Mouse (Mus musculus) midbrain, embryonic 15.5 days (tissue): ENCODE measurements around the gene Pts. TPM values are rescaled to one million over a fixed set of nuclear protein-coding genes. Genes with fewer than 3 reads are reported as not detected.

Experiments
- ATAC-seq: fragments of 200-750 bp; cut with Nextera tagmentation; replicated peaks from 2 replicates; pipeline ENCODE4 v1.8.0; 2017; ENCODE audit warnings: moderate TSS enrichment
- H3K27ac ChIP-seq: fragments of 300-500 bp; sonication (generic); 2 replicates; pipeline ENCODE4 v1.5.1; 2015; ENCODE audit warnings: mild to moderate bottlenecking, inconsistent platforms
- H3K27me3 ChIP-seq: fragments of 300-500 bp; sonication (generic); replicated peaks from 2 replicates; pipeline ENCODE4 v1.6.1; 2015; ENCODE audit warnings: inconsistent platforms
- H3K36me3 ChIP-seq: fragments of 300-500 bp; sonication (generic); replicated peaks from 2 replicates; pipeline ENCODE4 v1.6.1; 2015; ENCODE audit warnings: inconsistent platforms
- H3K4me1 ChIP-seq: fragments of 300-500 bp; sonication (generic); 2 replicates; pipeline ENCODE4 v1.6.1; 2015; ENCODE audit warnings: inconsistent platforms
- H3K4me2 ChIP-seq: fragments of 300-500 bp; sonication (generic); 2 replicates; pipeline ENCODE4 v1.6.1; 2015; ENCODE audit warnings: inconsistent platforms, mild to moderate bottlenecking, moderate library complexity
- H3K4me3 ChIP-seq: fragments of 300-500 bp; sonication (generic); 2 replicates; pipeline ENCODE4 v1.5.1; 2015; ENCODE audit warnings: mild to moderate bottlenecking, inconsistent platforms
- H3K9ac ChIP-seq: fragments of 300-500 bp; sonication (generic); 2 replicates; pipeline ENCODE4 v1.6.1; 2015; ENCODE audit warnings: mild to moderate bottlenecking, inconsistent platforms
- H3K9me3 ChIP-seq: fragments of 300-500 bp; sonication (generic); 2 replicates; pipeline ENCODE4 v1.6.1; 2016; ENCODE audit warnings: inconsistent platforms
- WGBS: fragments of 180-500 bp; shearing (Covaris S2); methylation state at CpG from one replicate; pipeline ENCODE4 v1.1.7; 2015; ENCODE audit warnings: mixed read lengths; 5-methylcytosine and 5-hydroxymethylcytosine counted together
- polyA plus RNA-seq: library from polyadenylated mRNA; unstranded; fragments of >200 nt; fragmentation: Nextera tagmentation; extraction: Ambion mirVana; gene quantifications from 2 replicates; pipeline ENCODE4 v1.2.1, GENCODE M21; 2015

Pts gene
- polyA plus RNA-seq, 1 experiment from 2014 or later, result 111 TPM

DNA sequence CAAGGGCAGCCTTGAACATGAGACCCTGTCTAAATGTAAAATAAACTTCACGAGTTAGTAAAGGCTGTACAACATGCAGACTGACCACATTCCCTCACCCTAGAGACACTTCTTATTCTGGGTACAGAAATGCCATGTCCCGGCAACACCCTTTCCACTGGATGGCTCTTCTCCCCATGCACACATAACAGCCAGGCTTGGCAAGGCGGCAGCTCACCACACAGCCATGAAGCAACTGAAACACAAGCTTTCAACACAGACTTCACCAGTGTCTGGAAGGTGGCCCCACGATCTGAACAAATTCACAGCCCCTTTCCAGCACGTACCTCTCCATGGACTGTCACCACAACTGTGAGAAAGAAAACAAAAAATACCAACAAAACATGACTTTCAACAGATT lies 3.6 kb downstream of the Pts start:
- Histone ChIP-seq H3K4me3 (no peak overlapping the region), H3K4me2 (no peak overlapping the region), H3K36me3 (no peaks in the 10 kb centered on the region), H3K9me3 (no peaks in the 10 kb centered on the region), H3K27me3 (no peaks in the 10 kb centered on the region), H3K4me1 (peaks cover 15% of the 10 kb centered on the region), H3K9ac (no peak overlapping the region), H3K27ac (no peak overlapping the region)
- 92% methylated on average over 5 of the region's 5 CpGs for WGBS
- no peak for ATAC-seq

DNA sequence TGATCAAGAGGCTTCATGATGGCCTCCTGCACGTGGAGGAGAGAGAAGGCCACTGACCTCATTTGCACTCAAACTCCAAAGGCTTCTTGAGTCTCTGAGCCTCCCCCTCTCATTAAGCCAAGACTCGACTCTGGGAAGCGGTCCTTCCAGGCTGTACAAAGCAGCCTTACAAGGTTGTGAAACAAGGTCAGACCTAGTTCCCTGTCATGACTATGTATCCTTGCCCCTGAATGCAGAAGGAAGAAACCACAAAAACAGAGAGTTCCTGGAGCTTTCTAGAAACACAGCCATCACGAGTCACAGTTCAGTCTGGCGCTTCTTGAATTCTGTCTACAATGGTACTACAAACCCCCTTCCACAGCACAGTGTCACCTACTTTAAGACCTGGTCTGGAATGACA lies 6.0 kb downstream of the Pts start:
- Histone ChIP-seq H3K9me3 (no peaks in the 10 kb centered on the region), H3K4me2 (no peak overlapping the region), H3K27me3 (no peaks in the 10 kb centered on the region), H3K9ac (no peak overlapping the region), H3K27ac (no peak overlapping the region), H3K4me3 (no peak overlapping the region), H3K36me3 (no peaks in the 10 kb centered on the region), H3K4me1 (peaks cover 9% of the 10 kb centered on the region)
- 86% methylated on average over 5 of the region's 5 CpGs for WGBS
- no peak for ATAC-seq

DNA sequence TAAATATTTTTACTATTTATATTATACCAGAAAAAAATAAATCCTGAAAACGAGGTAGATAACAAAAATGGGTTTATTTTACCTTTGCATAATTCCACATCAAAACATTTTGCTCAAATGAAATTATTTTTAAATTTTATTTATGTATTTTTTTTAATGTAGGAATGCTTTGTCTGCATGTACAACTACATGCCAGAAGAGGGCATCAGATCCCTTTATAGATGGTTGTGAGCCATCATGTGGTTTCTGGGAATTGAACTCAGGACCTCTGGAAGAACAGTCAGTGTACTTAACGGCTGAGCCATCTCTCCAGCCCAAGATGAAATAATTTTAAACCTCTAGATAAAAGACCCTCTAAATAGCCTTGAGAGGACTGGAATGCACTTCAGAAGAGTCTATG lies 7.0 kb downstream of the Pts start:
- H3K4me2 ChIP-seq, result no peak overlapping the region
- H3K27ac ChIP-seq, result no peak overlapping the region
- H3K9me3 ChIP-seq, result no peaks in the 10 kb centered on the region
- no peak overlapping the region for H3K9ac ChIP-seq
- no peaks in the 10 kb centered on the region for H3K27me3 ChIP-seq
- no peaks in the 10 kb centered on the region for H3K36me3 ChIP-seq
- peaks cover under 1% of the 10 kb centered on the region; the same call in 1 of the 2 replicates for H3K4me1 ChIP-seq
- WGBS, result 63% methylated on average over 2 of the region's 2 CpGs
- ATAC-seq, result no peak
- no peak overlapping the region for H3K4me3 ChIP-seq

DNA sequence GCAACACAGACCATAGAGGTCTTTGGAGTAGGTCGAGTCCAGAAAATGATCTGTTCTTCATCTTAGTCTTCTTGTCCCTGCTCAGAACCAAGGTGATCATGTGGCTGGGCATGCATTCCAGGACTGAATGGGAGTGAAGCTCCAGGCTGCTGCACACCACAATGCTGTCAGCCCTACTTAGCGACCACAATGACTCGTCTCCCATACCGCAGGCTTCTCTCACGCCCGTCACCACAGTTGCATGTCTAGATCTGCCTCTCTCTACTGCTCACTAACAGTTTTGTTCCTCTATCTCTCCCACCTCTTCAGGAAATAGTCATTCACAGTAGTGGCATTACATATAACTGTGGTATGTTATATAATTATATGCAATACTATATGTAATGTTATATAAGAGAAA lies 7.8 kb downstream of the Pts start:
- 85% methylated on average over 6 of the region's 6 CpGs for WGBS
- H3K4me2 ChIP-seq, result no peak overlapping the region
- H3K9ac ChIP-seq, result no peak overlapping the region
- H3K27ac ChIP-seq, result no peak overlapping the region
- no peak overlapping the region for H3K4me3 ChIP-seq
- ATAC-seq, result no peak
- H3K36me3 ChIP-seq, result no peaks in the 10 kb centered on the region
- H3K4me1 ChIP-seq, result no peaks in the 10 kb centered on the region
- H3K27me3 ChIP-seq, result no peaks in the 10 kb centered on the region
- no peaks in the 10 kb centered on the region for H3K9me3 ChIP-seq

DNA sequence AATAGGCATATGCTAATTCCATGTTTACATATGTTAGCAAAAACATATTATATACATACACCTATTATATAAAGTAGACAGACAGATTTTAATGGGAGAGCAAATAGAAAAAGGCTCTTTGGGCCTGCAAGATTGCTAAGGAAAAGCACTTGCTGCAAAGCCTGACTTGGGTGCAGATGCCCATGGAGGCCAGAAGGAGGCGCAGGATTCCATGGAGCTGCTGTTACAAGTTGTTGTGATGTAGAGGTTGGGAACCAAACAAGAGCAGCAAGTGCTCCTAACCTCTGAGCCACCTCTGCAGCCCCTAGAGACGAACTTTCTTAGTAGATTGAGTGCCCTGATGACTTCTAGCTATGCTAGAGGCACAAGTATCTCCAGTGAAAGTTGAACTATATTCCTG lies 9.7 kb downstream of the Pts start:
- Histone ChIP-seq H3K4me3 (no peak overlapping the region), H3K4me2 (no peak overlapping the region), H3K4me1 (no peaks in the 10 kb centered on the region), H3K9ac (no peak overlapping the region), H3K27ac (no peak overlapping the region), H3K36me3 (no peaks in the 10 kb centered on the region), H3K27me3 (no peaks in the 10 kb centered on the region), H3K9me3 (no peaks in the 10 kb centered on the region)
- ATAC-seq, result no peak
- WGBS, result 10% methylated on average over 2 of the region's 2 CpGs

DNA sequence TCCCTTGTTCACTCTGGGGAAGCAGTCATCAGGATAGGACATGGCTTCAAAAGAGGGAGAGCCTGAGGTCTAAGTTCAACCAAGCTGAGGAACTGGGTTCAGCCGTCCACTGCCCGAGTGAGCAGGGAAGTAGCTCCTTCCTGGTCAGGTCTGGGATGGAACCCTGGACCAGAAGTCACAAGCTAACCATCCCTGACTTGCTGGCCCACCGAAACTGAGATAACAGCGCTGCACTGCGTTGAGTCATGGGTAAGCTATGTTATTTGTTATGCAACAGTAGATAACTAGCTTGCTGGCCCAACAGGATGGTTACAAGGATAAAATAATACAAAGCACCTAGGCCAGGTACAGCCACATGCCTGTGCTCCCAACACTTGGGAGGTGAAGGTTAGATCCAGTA lies 13.1 kb downstream of the Pts start:
- H3K4me1 ChIP-seq, result no peaks in the 10 kb centered on the region
- H3K4me2 ChIP-seq, result no peak overlapping the region
- 91% methylated on average over 5 of the region's 5 CpGs for WGBS
- H3K27ac ChIP-seq, result no peak overlapping the region
- H3K9ac ChIP-seq, result no peak overlapping the region
- no peaks in the 10 kb centered on the region for H3K36me3 ChIP-seq
- H3K9me3 ChIP-seq, result no peaks in the 10 kb centered on the region
- ATAC-seq, result no peak
- no peak overlapping the region for H3K4me3 ChIP-seq
- H3K27me3 ChIP-seq, result no peaks in the 10 kb centered on the region

DNA sequence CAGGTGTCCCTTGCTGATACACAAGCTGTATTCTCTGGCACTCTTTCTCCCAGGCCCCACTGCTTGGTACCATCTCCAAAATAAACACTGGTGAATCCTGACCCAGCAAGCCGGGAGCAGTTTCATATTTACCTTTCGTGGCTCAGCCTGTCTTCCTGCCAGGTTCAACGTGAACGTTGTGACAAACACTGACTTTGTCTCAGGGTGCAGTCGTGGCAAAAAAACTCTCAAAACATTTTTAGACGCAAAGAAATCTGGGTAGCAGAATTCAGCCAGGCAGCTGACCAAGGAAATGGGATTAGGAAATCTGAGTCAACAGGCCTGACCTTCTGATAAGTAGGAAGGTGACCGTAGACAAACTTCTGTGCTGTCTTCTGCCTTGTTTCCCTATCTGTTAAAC lies 21.0 kb downstream of the Pts start:
- no peak overlapping the region for H3K4me3 ChIP-seq
- H3K9ac ChIP-seq, result no peak overlapping the region
- no peak for ATAC-seq
- no peaks in the 10 kb centered on the region for H3K27me3 ChIP-seq
- no peaks in the 10 kb centered on the region for H3K4me1 ChIP-seq
- WGBS, result 78% methylated on average over 7 of the region's 7 CpGs
- H3K36me3 ChIP-seq, result no peaks in the 10 kb centered on the region
- no peaks in the 10 kb centered on the region for H3K9me3 ChIP-seq
- no peak overlapping the region for H3K27ac ChIP-seq
- H3K4me2 ChIP-seq, result no peak overlapping the region

DNA sequence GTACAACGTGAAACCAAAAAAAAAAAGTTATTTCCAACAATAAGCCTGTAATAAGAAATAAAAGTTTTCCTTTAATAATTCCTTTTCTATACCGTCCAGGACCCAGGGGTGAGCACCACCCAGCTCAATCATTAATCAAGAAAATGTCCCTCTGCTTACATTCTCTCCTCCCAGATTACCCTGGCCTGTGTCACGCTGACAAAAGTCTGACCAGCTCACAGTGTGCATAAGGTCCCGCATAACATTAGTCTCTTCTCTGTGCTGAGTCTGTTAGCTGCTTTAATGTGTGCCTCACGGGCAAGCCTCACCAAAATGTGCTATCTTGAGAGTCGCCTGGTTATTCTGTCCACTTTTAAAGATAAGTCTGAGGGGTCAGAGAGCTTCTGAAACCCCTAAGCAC lies 23.1 kb downstream of the Pts start:
- Histone ChIP-seq H3K4me3 (no peak overlapping the region), H3K4me2 (no peak overlapping the region), H3K36me3 (no peaks in the 10 kb centered on the region), H3K27ac (no peak overlapping the region), H3K27me3 (no peaks in the 10 kb centered on the region), H3K4me1 (no peaks in the 10 kb centered on the region), H3K9me3 (no peaks in the 10 kb centered on the region), H3K9ac (no peak overlapping the region)
- 63% methylated on average over 6 of the region's 6 CpGs for WGBS
- no peak for ATAC-seq

DNA sequence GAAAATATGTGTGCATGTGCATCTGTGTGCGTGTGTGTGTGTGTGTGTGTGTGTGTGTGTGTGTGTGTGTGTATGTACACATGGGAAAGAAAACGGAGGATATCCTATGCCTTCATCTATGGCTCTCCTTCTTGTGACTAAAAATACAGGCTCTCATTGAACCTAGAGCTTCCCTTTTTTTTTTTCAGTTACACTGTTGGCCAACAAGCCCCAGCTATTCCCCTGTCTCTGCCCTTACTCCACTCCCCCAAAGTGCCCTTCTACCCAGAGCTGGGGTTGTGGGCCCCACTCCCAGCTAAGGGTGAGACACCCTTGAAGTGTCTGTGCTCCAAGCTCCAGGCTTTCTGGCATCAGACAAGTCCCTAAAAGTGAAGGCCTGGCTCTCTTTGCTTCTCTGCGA lies 25.6 kb downstream of the Pts start:
- Histone ChIP-seq H3K27ac (no peak overlapping the region), H3K4me1 (no peaks in the 10 kb centered on the region), H3K36me3 (no peaks in the 10 kb centered on the region), H3K4me3 (no peak overlapping the region), H3K27me3 (no peaks in the 10 kb centered on the region), H3K9me3 (no peaks in the 10 kb centered on the region), H3K4me2 (no peak overlapping the region), H3K9ac (no peak overlapping the region)
- WGBS, result 93% methylated on average over 3 of the region's 3 CpGs
- ATAC-seq, result no peak

DNA sequence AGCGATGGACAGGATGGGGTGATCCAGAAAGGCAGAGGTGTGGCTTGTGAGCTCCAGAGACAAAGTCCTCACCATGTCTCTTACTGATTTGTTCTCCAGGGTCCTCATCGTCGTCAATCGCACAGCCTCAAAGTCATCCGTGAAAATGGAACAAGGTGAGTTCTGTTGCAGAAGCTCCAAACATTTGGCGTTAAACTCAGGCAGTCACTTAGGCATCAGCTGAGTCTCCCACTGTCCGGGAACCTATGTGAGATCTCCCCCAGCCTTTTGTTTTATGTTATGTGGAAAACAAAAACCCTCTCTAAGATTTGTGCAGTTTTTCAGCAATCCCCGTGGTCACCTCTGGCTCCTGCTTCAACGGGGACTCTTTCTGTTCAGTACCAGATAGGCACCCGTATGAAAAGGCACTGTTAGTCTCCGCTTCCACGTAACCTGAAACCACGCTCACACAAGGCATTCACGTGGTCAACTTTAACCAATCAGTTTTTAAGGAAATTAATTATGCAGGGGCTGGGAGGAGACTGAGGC lies 27.5 kb downstream of the Pts start:
- Histone ChIP-seq H3K4me1 (peaks cover 10% of the 10 kb centered on the region), H3K4me3 (peak overlapping the region; percentile 35), H3K27ac (peak overlapping the region; percentile 63), H3K36me3 (no peaks in the 10 kb centered on the region), H3K27me3 (no peaks in the 10 kb centered on the region), H3K9ac (no peak overlapping the region), H3K4me2 (peak overlapping the region; percentile 47), H3K9me3 (no peaks in the 10 kb centered on the region)
- peak; percentile 75 for ATAC-seq
- WGBS, result 25% methylated on average over 14 of the region's 14 CpGs

DNA sequence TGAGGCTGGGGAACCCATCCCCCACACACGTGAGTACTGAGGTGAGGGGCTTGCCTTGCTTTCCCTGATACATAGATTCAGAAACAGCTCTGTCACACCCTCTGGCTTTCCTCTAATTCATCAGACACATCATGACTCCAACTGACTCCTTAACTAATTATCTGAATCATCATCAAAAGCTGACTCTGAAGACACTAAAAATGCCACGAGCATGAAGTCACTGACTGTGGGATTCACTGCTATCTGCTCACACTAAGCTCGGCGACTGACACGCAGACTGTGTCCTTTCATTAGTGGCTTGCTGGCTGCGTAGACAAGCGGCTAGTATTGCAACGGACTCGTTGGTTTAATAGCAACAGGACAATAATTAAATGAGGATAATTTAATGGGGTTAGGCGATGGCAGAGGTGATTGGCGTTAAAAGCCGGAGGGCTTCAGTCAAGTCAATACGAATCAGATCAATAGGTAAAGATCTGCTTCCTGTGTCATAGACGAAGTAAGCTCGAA lies 28.0 kb downstream of the Pts start:
- no peaks in the 10 kb centered on the region for H3K27me3 ChIP-seq
- H3K36me3 ChIP-seq, result no peaks in the 10 kb centered on the region
- 74% methylated on average over 15 of the region's 15 CpGs for WGBS
- peak overlapping the region; percentile 47 for H3K4me2 ChIP-seq
- ATAC-seq, result 0 out of 2 replicates have a peak, but pooled peaks have one; percentile 30
- H3K4me1 ChIP-seq, result peaks cover 14% of the 10 kb centered on the region
- H3K9ac ChIP-seq, result no peak overlapping the region
- H3K9me3 ChIP-seq, result no peaks in the 10 kb centered on the region
- H3K27ac ChIP-seq, result no peak overlapping the region
- peak overlapping the region; percentile 35 for H3K4me3 ChIP-seq

DNA sequence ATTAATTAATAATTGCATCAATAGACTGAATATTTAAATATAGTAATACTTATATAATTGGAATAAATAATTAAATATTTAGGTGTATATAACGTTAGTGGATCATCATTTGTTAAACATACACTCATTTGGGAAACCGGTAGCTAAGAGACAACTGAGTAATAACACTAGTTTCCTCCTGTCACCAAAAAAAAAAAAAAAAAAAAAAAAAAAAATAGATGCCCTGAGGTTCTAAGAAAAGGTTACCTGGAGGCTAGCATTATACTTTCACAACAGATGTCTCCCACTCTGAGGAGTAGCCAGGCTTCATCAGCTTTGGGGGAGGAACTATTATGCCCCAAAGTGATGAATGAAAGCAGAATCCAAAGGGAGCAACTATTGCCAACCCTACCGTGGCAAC lies 28.7 kb downstream of the Pts start:
- H3K36me3 ChIP-seq, result no peaks in the 10 kb centered on the region
- ATAC-seq, result no peak
- H3K9ac ChIP-seq, result no peak overlapping the region
- H3K4me1 ChIP-seq, result peaks cover 14% of the 10 kb centered on the region
- H3K4me3 ChIP-seq, result no peak overlapping the region
- no peak overlapping the region for H3K4me2 ChIP-seq
- H3K27me3 ChIP-seq, result no peaks in the 10 kb centered on the region
- H3K27ac ChIP-seq, result no peak overlapping the region
- WGBS, result 86% methylated on average over 3 of the region's 3 CpGs
- no peaks in the 10 kb centered on the region for H3K9me3 ChIP-seq

DNA sequence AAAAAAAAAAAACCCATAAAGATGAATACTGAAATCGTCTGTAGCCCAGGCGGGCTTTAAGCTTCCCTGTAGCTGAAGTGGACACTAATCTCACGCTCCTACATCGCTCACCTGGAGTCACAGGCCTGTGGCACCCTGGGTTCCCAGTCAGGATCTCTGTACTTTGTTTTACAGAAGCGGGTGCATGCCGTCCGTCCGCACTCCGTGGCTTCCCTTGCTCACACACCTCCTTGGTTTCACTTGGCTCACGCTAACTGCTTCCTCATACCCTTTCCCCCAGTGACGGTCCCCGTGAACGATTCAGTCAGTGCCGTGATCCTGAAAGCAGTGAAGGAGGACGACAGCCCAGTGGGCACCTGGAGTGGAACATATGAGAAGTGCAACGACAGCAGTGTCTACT lies 29.7 kb downstream of the Pts start:
- Histone ChIP-seq H3K4me1 (peaks cover 14% of the 10 kb centered on the region), H3K4me3 (no peak overlapping the region), H3K27me3 (no peaks in the 10 kb centered on the region), H3K4me2 (no peak overlapping the region), H3K9me3 (no peaks in the 10 kb centered on the region), H3K9ac (no peak overlapping the region), H3K27ac (no peak overlapping the region), H3K36me3 (no peaks in the 10 kb centered on the region)
- WGBS, result 85% methylated on average over 16 of the region's 16 CpGs
- no peak for ATAC-seq
